Mouse (Mus musculus) natural killer cell, adult 2 months (primary cell): ENCODE results near the gene Pard6a.
A peak's percentile ranks its signal among the peaks of the same experiment; 100 is the strongest.

Source experiments
- DNase-seq, 2 experiments: peaks; one replicate each; pipeline ENCODE4 v3.0.0; 2022; ENCODE audit warnings: low spot score in 2 of 2

Gene Pard6a

GRCm38 (mm10) chr8:105700966-105701824, at the start of gene Pard6a, which contains the start of gene Acd:
Pard6a (plus strand) TSS chr8:105701148.
Acd (minus strand) TSS chr8:105701102.
- peak; percentile 94 to 95 for DNase-seq

- no peak for DNase-seq
Observed at GRCm38 (mm10) chr8:105657641-105658040, 43.3 kb upstream of the Pard6a start.

- peak; percentile 12 to 43 for DNase-seq
Observed at GRCm38 (mm10) chr8:105661167-105661566, 39.8 kb upstream of the Pard6a start.

DNA sequence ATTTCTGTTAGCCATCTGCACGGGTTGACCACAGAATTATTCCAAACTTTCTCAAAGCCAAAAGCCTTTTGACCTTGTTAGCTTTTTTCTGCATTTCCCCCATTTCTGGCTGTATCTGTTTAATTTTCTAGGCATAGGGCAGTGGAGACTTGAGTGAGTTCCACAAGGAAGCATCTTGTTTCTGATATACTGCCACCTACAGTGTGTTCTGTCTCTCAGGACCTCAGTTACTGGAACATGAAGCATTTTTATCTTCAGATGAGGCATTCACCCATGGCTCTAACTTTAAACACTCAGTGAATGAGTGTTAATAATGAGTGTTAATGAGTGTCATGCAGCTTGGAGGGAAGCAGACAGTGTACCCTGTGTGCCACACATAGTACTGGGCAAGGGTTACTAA, 23.1 kb upstream of the Pard6a start:
- DNase-seq = no peak

DNA sequence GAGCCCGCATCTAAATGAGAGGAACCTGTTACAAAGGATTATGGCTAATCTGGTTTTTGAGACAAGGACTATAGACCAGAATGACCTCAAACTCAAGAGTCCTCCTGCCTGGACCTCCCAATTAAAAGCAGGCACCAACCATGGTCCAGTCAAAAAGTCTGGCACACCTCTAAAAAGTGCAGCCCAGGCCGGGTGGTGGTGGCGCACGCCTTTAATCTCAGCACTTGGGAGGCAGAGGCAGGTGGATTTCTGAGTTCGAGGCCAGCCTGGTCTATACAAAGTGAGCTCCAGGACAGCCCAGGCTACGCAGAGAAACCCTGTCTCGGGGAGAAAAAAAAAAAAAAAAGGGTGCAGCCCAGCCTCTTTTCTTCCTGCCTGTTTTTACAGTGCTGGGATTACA, 15.6 kb upstream of the Pard6a start:
- DNase-seq = no peak

GRCm38 (mm10) chr8:105685796-105686308, 15.1 kb upstream of the Pard6a start, which contains the start of gene Carmil2:
Carmil2 (plus strand) TSS chr8:105686274.
- DNase-seq = peak; percentile 69 to 85

- DNase-seq = no peak
Observed at GRCm38 (mm10) chr8:105686551-105686950, 14.4 kb upstream of the Pard6a start.

DNA sequence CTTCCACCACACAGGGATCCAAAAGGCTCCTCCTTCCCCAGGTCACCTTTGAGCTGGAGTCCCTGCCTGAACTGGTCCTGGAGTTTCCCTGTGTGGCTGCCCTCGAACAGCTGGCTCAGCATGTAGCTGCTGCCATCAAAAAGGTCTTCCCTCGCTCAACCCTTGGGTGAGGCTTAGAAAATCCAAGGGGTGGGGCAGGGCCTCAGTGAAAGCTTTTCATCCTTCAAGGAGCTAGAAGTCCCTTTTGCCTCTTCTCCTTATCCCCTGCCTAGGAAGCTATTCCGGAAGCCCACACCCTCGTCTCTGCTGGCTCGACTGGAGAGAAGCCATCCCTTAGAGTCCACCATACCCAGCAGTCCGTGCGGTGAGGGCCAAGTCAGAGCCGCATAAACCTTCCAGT, 13.4 kb upstream of the Pard6a start:
- DNase-seq = no peak

- DNase-seq = no peak
Observed at GRCm38 (mm10) chr8:105688242-105688752, 12.7 kb upstream of the Pard6a start.

GRCm38 (mm10) chr8:105689256-105689982, 11.5 kb upstream of the Pard6a start:
- DNase-seq = no peak

- no peak for DNase-seq
Observed at GRCm38 (mm10) chr8:105689983-105690360, 11.0 kb upstream of the Pard6a start.

DNA sequence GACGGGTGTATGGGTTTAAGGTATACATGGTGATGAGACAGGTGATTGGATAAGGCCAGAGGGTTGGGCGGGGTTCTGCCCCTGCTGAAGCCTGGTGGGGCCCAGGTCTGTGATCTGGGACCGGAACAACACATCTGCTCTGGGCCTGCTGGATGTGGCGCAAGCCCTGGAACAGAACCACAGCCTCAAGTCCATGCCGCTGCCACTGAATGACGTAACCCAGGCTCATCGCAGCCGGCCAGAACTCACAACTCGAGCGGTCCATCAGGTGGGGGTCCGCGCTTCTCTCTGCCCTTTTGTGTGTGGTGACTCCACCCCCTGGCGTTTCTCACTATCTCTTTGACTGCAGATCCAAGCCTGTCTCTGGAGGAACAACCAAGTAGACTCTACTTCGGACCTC, 10.0 kb upstream of the Pard6a start:
- no peak for DNase-seq

GRCm38 (mm10) chr8:105692449-105693182, 8.3 kb upstream of the Pard6a start:
- no peak for DNase-seq

- no peak for DNase-seq
Observed at GRCm38 (mm10) chr8:105693648-105694047, 7.3 kb upstream of the Pard6a start.

GRCm38 (mm10) chr8:105694051-105694799, 6.7 kb upstream of the Pard6a start:
- no peak for DNase-seq

DNA sequence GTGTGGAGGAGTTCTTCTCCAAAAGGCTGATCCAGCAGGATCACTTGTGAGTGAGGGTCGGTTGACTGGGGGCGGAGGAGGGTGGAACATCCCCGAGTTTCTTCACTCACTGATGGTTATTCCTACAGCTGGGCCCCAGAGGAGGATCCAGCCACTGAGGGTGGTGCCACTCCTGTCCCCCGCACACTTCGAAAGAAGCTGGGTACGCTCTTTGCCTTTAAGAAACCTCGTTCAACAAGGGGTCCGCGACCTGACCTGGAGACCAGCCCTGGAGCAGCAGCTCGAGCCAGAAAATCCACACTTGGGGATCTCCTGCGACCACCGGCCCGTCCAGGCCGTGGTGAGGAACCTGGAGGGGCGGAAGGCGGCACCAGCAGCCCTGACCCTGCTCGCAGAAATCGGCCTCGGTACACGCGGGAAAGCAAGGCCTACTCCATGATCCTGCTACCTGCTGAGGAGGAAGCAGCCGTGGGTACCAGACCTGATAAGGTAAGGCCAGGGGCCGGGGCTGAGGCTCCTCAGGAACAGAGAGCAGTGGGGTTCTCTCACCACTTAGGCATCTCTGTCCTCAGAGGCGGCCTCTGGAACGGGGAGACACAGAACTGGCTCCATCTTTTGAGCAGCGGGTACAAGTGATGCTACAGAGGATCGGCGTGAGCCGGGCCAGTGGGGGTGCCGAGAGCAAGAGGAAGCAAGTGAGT, 5.7 kb upstream of the Pard6a start:
- no peak for DNase-seq

DNA sequence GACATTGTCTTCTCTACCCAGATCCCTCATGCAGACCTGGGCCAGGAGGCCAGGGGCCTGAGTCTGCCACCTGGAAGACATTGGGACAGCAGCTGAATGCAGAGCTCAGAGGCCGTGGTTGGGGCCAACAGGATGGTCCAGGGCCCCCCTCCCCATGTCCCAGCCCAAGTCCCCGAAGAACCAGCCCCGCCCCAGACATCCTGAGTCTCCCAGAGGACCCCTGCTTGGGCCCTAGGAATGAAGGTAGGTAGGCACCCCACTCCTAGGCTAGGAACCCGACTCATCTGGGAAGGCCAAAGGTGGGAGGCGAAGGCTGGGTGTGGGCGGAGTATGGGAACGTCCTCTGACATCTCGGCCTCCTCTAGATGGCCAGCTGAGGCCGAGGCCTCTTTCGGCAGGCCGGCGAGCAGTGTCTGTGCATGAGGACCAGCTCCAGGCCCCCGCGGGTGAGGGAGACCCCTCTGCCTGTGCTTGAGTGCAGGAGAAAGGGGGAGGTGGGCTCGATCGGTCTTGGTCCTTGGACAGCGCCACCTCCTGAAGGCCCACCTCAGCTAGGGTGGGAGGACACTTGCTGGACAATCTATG, 3.7 kb upstream of the Pard6a start:
- no peak for DNase-seq

- DNase-seq = no peak
Observed at GRCm38 (mm10) chr8:105698734-105699133, 2.2 kb upstream of the Pard6a start.

DNA sequence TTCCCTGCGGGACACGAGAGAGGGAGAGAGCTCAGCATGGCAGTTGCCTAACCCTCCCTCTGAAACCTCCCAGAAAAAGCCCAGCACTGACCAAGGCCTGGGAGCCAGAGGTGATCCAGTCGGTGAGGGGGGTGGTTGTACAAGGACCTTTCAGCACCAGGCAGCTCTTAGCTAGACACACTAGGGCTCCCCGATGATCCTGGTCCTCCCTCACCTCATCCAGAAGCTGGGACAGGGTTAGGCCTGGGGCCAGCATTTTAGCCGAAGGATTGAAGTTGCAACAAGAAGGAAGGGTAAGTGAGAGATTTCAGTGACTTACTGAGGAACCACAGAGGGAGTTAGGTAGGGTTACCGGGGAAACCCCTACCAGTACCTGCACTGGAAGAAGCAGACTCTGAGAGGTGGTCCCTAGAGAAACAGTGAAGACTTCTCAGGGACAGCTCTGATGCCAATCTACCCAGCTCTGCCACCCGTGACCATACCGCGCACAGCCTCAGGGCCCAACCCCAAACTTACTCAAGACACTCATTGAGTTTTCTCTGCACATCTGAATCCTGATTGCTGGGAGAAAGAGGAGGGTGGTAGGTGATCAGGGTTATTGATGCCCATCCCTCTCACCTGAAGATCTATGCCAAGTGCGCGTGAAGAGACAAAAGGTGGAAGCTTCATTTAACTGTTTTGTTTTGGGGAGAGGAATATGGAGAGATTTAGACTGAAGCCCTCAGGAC, 1.3 kb upstream of the Pard6a start:
- DNase-seq = no peak
